15 mouse cellular contexts compared by ENCODE assay signal in genomic region chr13:112371729-112372128, GRCm38 (mm10).
"Had no signal": no experiment of that assay in that cellular context is flagged by ENCODE, and none has a peak within 500 bp of the region (broad histone marks: within the 10 kb centered on the region; RNA-seq: fewer than 3 reads in every experiment).

No protein-coding gene starts in this region.

- DNase-seq: retina, postnatal 1 day; right cerebral cortex, adult 18-20 months; right cerebral cortex, postnatal 14 days; right cerebral cortex, postnatal 25 days; right cerebral cortex, postnatal 4 days; spleen, adult 18-20 months; thymus, adult 18-20 months; thymus, adult 2 months; thymus, postnatal 14 days; thymus, postnatal 25 days; thymus, postnatal 36 days; thymus, postnatal 4 days had no signal

- H3K27me3 ChIP-seq: neural tube, embryonic 15.5 days; stomach, embryonic 15.5 days had no signal

- H3K27ac ChIP-seq: neural tube, embryonic 15.5 days; stomach, embryonic 15.5 days; stomach, postnatal 0 days had no signal

- H3K9me3 ChIP-seq: neural tube, embryonic 15.5 days; stomach, embryonic 15.5 days had no signal

- H3K9ac ChIP-seq: neural tube, embryonic 15.5 days; stomach, embryonic 15.5 days had no signal

- H3K4me2 ChIP-seq: neural tube, embryonic 15.5 days; stomach, embryonic 15.5 days had no signal

- H3K4me3 ChIP-seq: neural tube, embryonic 15.5 days; stomach, embryonic 15.5 days had no signal

- H3K36me3 ChIP-seq: neural tube, embryonic 15.5 days; stomach, embryonic 15.5 days had no signal
